Mouse (Mus musculus) cerebellum, adult 2 months (tissue): Measurements from ENCODE around the gene Hadhb.

Experiments used
- CTCF ChIP-seq: fragments of 200-500 bp; IDR thresholded peaks from 2 replicates; pipeline ENCODE4 v1.5.1; 2011; ENCODE audit warnings: low read depth, mild to moderate bottlenecking, control low read depth, low read length, moderate library complexity, borderline replicate concordance; ENCODE audit not compliant: insufficient read depth
- POLR2A ChIP-seq: fragments of 200-500 bp; IDR thresholded peaks from 2 replicates; pipeline ENCODE4 v1.6.1; 2011; ENCODE audit warnings: low read length, control low read depth, borderline replicate concordance; ENCODE audit not compliant: insufficient read depth

DNA sequence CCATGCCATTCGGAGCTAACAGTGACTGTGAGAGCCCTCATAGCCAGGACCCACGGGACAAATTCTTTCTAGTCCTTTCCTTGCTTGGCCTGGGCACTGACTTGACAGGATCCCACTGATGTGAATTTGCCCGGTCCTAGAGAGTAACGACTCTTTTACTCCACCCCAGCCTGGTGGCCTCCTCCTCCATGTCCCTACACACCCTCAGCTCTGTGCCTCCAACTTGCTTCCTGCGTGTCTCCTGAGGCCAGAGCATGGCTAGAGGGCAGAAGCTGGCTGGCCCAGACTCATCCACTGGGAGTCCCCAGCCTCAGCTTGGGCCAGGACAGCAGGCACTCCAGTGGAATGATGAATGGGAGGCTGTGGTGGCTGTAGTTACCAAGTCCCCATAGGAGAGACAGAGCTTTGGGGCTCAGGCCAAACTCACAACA lies 47.4 kb upstream of the Hadhb start:
- TF ChIP-seq CTCF = no peak
- no peak for TF ChIP-seq POLR2A
